Comparison of ENCODE assay signal across 16 mouse cellular contexts in genomic region chr6:48251954-48252353, GRCm38 (mm10).
"Had no signal": no experiment of that assay in that cellular context is flagged by ENCODE, and none has a peak within 500 bp of the region (broad histone marks: within the 10 kb centered on the region; RNA-seq: fewer than 3 reads in every experiment).

No protein-coding gene starts in this region.

- H3K4me1 ChIP-seq: neural tube, embryonic 13.5 days; neural tube, embryonic 15.5 days; stomach, embryonic 15.5 days had no signal

- H3K9ac ChIP-seq: neural tube, embryonic 13.5 days; neural tube, embryonic 15.5 days; stomach, embryonic 15.5 days had no signal

- H3K27ac ChIP-seq: neural tube, embryonic 13.5 days; neural tube, embryonic 15.5 days; stomach, embryonic 15.5 days; stomach, postnatal 0 days had no signal

- H3K4me3 ChIP-seq: neural tube, embryonic 13.5 days; neural tube, embryonic 15.5 days; stomach, embryonic 15.5 days had no signal

- H3K36me3 ChIP-seq: neural tube, embryonic 13.5 days; neural tube, embryonic 15.5 days; stomach, embryonic 15.5 days had no signal

- H3K27me3 ChIP-seq: neural tube, embryonic 13.5 days; neural tube, embryonic 15.5 days; stomach, embryonic 15.5 days had no signal

- H3K9me3 ChIP-seq: neural tube, embryonic 13.5 days; neural tube, embryonic 15.5 days; stomach, embryonic 15.5 days had no signal

- DNase-seq: retina, postnatal 1 day; right cerebral cortex, adult 18-20 months; right cerebral cortex, postnatal 14 days; right cerebral cortex, postnatal 25 days; right cerebral cortex, postnatal 4 days; spleen, adult 18-20 months; thymus, adult 18-20 months; thymus, adult 2 months; thymus, postnatal 14 days; thymus, postnatal 25 days; thymus, postnatal 36 days; thymus, postnatal 4 days had no signal

- H3K4me2 ChIP-seq: neural tube, embryonic 13.5 days; neural tube, embryonic 15.5 days; stomach, embryonic 15.5 days had no signal
